Mouse (Mus musculus) megakaryocyte, embryonic 14.5 days (primary cell): Measurements from ENCODE around the gene Cers5.

Experiments
- FLI1 ChIP-seq: IDR thresholded peaks from 2 replicates; pipeline ENCODE4 v1.6.1; 2012; ENCODE audit warnings: low read length, inconsistent platforms, mixed read lengths
- GATA1 ChIP-seq: IDR thresholded peaks from 3 replicates; pipeline ENCODE4 v1.6.1; 2012; ENCODE audit warnings: mixed read lengths, low read length, inconsistent platforms, borderline replicate concordance

GRCm38 (mm10) chr15:99818321-99819108, 45.8 kb upstream of the Cers5 start:
- TF ChIP-seq GATA1 (no peak), FLI1 (no peak)
